Mouse (Mus musculus) hindbrain, embryonic 16.5 days (tissue): ENCODE measurements at regions not wholly inside any gene's neighbourhood (a gene's known extent, or its start where the extent isn't known, plus 50 kb on each side); places are given as distances from the start of the nearest gene placed in this dataset.
"Not testable (repeated sequence)": the region's sequence is repeated elsewhere in the genome, so short reads cannot be mapped to it uniquely, and the experiment has no call there.

Experiments
- ATAC-seq: fragments of 200-750 bp; cut with Nextera tagmentation; 2 replicates; pipeline ENCODE4 v1.8.0; 2017; ENCODE audit warnings: moderate TSS enrichment, moderate library complexity
- H3K27ac ChIP-seq: fragments of 300-500 bp; sonication (generic); 2 replicates; pipeline ENCODE4 v1.5.1; 2014; ENCODE audit warnings: low read depth, mild to moderate bottlenecking, control low read depth, low read length, moderate library complexity
- H3K27me3 ChIP-seq: fragments of 300-500 bp; sonication (generic); replicated peaks from 2 replicates; pipeline ENCODE4 v1.6.1; 2014; ENCODE audit warnings: low read length; ENCODE audit not compliant: control insufficient read depth, insufficient read depth
- H3K36me3 ChIP-seq: fragments of 300-500 bp; sonication (generic); 2 replicates; pipeline ENCODE4 v1.6.1; 2014; ENCODE audit warnings: mild to moderate bottlenecking, low read length, moderate library complexity, mixed read lengths; ENCODE audit not compliant: control insufficient read depth, insufficient read depth
- H3K4me1 ChIP-seq: fragments of 300-500 bp; sonication (generic); 2 replicates; pipeline ENCODE4 v1.6.1; 2014; ENCODE audit warnings: low read depth, low read length; ENCODE audit not compliant: control insufficient read depth, insufficient read depth
- H3K4me2 ChIP-seq: fragments of 300-500 bp; sonication (generic); 2 replicates; pipeline ENCODE4 v1.6.1; 2014; ENCODE audit warnings: mild to moderate bottlenecking, low read length, control low read depth, moderate library complexity
- H3K4me3 ChIP-seq: fragments of 300-500 bp; sonication (generic); 2 replicates; pipeline ENCODE4 v1.5.1; 2014; ENCODE audit warnings: mild to moderate bottlenecking, low read length, control low read depth, moderate library complexity
- H3K9ac ChIP-seq: fragments of 300-500 bp; sonication (generic); 2 replicates; pipeline ENCODE4 v1.6.1; 2014; ENCODE audit warnings: low read depth, mild to moderate bottlenecking, control low read depth, low read length, moderate library complexity
- H3K9me3 ChIP-seq: fragments of 300-500 bp; sonication (generic); 2 replicates; pipeline ENCODE4 v1.6.1; 2014; ENCODE audit warnings: mild to moderate bottlenecking, low read length, moderate library complexity; ENCODE audit not compliant: control insufficient read depth
- WGBS: fragments of 180-500 bp; shearing (Covaris S2); extraction: QIAGEN DNeasy Blood & Tissue Kit; methylation state at CpG from one replicate; pipeline ENCODE4 v1.1.7; 2014; 5-methylcytosine and 5-hydroxymethylcytosine counted together

DNA sequence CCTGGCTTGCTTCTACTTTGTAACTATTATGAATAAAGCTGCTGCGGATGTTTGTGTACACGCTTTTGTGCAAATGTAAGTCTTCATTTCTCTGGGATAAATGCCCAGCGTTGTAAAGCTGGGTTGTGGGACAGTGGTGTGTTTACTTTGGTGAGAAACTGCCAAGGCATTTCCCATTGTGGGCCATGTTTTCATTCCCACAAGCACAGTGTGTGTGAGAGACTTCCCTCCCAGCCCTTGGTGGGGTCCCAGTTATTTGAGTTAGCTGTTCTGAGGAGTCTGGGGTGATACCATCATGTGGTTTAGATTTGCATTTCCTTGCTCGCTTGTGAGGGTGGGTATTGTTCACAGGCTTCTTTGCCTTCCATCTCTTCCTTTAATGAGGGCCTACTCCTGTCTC is 109.9 kb downstream of the Pmp22 start:
- H3K4me2 ChIP-seq, result no peak overlapping the region
- WGBS, result 69% methylated on average over 4 of the region's 4 CpGs
- no peaks in the 10 kb centered on the region for H3K9me3 ChIP-seq
- no peak for ATAC-seq
- no peaks in the 10 kb centered on the region for H3K27me3 ChIP-seq
- H3K36me3 ChIP-seq, result no peaks in the 10 kb centered on the region
- H3K4me3 ChIP-seq, result no peak overlapping the region
- H3K27ac ChIP-seq, result no peak overlapping the region
- no peak overlapping the region for H3K9ac ChIP-seq
- H3K4me1 ChIP-seq, result no peaks in the 10 kb centered on the region

DNA sequence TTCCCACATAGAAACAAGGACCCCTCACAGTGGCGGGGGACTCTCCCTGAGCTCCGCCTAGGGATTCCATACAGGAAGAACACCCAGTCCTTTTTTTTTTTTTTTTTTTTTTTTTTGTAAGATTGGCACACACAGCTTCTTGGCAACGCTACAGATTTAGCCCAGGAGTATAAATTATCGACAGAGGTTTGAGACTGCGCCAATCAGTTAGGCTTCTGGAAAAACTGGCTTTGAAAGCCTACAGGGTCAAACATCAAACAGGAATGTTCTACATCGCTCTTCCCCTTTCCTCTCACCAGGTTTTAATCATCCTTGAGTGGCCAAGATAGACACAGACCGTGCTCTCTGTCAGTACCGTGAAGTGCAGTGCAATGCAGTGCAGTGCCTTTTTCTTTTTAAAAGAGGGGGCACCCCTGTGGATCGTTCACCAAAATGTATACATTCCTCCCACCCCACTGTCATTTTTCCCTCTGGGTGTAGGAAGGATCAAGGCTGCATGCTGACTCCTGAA is 115.2 kb downstream of the Pmp22 start:
- Histone ChIP-seq H3K9me3 (no peaks in the 10 kb centered on the region), H3K4me2 (no peak overlapping the region), H3K27ac (no peak overlapping the region), H3K27me3 (no peaks in the 10 kb centered on the region), H3K4me1 (peaks cover 2% of the 10 kb centered on the region; the same call in 1 of the 2 replicates), H3K4me3 (no peak overlapping the region), H3K36me3 (no peaks in the 10 kb centered on the region), H3K9ac (no peak overlapping the region)
- no peak for ATAC-seq
- WGBS, result 69% methylated on average over 9 of the region's 9 CpGs

DNA sequence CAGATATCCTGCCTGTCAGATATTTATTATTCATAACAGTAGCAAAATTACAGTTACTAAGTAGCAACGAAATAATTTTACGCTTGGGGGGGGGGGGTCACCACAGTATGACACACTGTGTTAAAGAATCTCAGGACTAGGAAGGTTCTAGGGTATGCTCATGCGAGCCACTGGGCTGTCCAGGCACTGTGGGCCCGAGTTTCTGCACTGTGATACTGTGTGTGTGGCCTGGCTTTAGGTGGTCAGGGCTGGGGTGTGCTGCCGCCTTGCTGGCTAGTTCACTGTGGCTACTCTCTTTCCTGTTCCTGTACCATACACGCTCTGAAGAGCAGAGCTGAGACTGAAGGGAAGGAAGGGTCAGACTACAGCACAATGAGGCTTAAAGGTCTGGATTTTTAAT is 116.3 kb downstream of the Pmp22 start:
- H3K36me3 ChIP-seq, result no peaks in the 10 kb centered on the region

DNA sequence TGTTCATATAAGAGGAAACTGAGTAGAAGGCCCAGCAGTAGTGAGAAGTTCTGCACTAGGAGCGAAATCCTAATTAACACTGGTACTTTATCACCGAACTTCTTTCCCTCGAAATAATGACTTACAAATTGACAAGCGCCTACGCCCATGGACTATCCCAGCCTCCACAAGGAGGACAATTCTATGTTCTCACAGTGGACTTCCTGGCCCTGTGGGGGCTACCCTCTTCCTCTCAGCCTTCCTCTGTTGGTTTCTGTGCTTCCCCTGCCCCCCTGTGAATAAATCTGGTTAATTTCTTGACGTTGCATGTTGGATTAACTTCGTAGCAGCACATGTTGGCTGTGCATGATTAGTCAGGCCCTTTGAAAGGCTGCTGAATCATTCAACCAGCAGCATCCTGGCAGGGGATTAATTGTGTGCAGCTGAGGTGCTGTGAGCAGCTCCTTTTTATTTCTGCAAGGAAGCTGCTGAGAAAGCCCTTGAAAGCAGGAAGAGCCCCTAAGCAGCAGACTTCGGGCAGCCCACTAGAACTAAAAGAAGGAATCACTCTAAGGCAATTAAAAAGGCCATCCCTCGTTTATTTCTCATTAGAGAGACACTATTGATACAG is 117.4 kb downstream of the Pmp22 start:
- no peak overlapping the region for H3K4me3 ChIP-seq
- no peak overlapping the region for H3K9ac ChIP-seq
- no peaks in the 10 kb centered on the region for H3K27me3 ChIP-seq
- ATAC-seq, result no peak
- no peaks in the 10 kb centered on the region for H3K9me3 ChIP-seq
- peaks cover 7% of the 10 kb centered on the region for H3K4me1 ChIP-seq
- no peak overlapping the region for H3K27ac ChIP-seq
- H3K4me2 ChIP-seq, result no peak overlapping the region
- H3K36me3 ChIP-seq, result no peaks in the 10 kb centered on the region
- 39% methylated on average over 9 of the region's 9 CpGs for WGBS

More for the DNA sequence above, 116.3 kb downstream of the Pmp22 start:
- H3K4me3 ChIP-seq, result no peak overlapping the region
- ATAC-seq, result no peak
- H3K4me2 ChIP-seq, result no peak overlapping the region
- no peaks in the 10 kb centered on the region for H3K9me3 ChIP-seq
- WGBS, result 76% methylated on average over 6 of the region's 6 CpGs
- peaks cover 3% of the 10 kb centered on the region for H3K4me1 ChIP-seq
- H3K27ac ChIP-seq, result no peak overlapping the region
- no peaks in the 10 kb centered on the region for H3K27me3 ChIP-seq
- no peak overlapping the region for H3K9ac ChIP-seq

DNA sequence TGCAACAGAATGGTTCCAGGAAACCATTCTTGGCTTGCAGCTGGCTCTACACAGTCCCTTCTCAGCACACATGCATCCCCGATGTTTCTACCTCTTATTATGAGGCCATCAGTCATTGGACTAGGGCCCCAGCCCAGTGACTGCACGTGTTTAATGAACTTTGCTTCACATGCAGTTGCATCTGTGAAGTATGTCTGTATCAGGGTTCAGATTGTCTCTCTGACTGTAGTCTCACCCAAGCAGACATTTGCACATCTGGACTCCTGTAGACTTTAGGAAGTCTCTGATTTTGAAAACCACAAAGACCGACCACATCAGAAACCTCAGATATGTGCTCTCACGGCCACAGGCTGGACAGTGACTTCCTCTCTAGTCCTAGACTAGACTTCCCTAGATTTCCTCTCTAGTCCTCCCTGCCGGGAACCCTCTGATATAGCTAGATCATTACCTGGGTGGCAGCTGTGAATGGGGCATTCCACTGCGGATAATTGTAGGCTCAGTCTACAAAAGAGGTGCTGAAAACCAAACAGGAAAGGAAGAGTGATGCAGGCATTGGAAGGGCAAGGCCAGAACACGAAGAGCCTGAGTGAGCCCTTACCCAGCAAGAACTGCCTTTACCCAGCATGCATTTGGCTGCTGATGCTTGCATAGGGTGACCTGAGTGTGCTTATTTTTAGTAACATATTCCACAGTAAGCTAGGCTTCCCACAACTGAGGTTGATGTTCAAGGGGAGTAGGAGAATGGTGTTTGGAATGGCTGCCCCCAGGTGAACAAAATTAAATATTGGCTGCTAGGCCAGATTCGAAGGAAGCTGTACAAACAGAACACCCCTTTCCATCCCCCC is 123.5 kb downstream of the Pmp22 start:
- 77% methylated on average over 8 of the region's 8 CpGs for WGBS
- Histone ChIP-seq H3K27me3 (no peaks in the 10 kb centered on the region), H3K27ac (no peak overlapping the region), H3K4me2 (no peak overlapping the region), H3K4me1 (peaks cover 10% of the 10 kb centered on the region), H3K9me3 (no peaks in the 10 kb centered on the region), H3K9ac (no peak overlapping the region), H3K4me3 (no peak overlapping the region), H3K36me3 (no peaks in the 10 kb centered on the region)
- no peak for ATAC-seq

DNA sequence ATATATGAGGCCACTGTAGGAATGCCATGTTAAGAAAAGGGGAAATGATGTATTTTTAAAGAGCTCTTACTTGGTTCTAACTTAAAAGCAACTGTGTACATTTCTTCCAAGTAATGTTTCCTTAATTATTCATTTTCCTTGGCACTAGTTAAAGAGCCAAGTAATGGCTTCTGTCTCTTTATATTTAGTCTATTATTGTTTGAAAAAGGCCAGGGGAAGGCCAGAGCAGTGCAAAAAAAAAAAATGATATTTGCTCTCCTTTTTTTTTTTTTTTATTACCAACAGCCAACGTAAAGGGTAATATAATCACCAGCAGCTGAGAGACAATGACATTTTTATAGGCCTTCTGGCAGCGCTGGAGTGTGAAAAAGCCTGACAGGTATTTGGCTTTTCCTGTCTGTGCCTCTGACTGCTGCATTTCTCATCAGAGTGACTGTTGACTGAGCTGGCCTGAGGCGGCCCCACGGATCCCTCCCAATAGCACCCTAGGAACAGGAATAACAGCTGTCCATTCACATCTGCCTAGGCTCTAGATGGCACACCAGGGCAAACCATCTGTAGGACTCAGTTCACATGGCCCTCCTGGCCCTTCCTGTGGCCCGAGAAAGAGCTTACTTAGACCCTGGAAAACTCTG is 124.3 kb downstream of the Pmp22 start:
- H3K27me3 ChIP-seq, result no peaks in the 10 kb centered on the region
- no peaks in the 10 kb centered on the region for H3K36me3 ChIP-seq
- H3K4me2 ChIP-seq, result no peak overlapping the region
- peaks cover 10% of the 10 kb centered on the region for H3K4me1 ChIP-seq
- H3K27ac ChIP-seq, result no peak overlapping the region
- no peaks in the 10 kb centered on the region for H3K9me3 ChIP-seq
- ATAC-seq, result no peak
- 46% methylated on average over 5 of the region's 5 CpGs for WGBS
- H3K9ac ChIP-seq, result no peak overlapping the region
- no peak overlapping the region for H3K4me3 ChIP-seq

DNA sequence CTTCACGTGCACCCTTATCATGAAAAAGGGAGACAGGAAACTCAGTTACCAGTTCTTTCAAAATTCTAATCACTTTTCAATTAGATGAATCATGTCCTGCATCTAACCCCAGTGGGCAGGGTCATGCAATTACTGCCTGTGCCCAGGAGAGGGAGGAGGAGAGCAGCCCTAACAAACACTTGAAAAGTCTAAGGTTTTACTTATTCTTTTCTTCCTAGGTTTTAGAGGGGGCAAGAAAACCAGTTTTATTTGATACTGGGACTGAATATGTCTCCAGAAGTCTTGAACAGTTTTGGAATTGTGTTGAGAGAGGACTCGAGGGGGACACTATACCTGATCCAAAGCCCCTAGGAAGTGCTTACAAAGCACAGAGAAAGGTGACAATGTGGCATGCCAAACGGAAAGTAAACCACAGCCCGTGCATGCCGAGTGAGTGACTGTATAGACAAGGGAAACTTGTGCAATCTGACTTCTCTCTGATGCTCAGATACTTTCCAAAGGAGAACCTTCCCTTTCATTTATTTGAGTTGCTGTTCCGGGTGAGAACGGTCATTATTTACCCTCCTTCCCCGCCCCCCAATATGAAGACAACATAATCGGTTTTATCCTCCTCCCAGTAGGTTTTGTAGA is 135.8 kb downstream of the Pmp22 start:
- Histone ChIP-seq H3K4me3 (no peak overlapping the region), H3K4me2 (peak overlapping the region; percentile 22; the same call in 1 of the 2 replicates), H3K9ac (no peak overlapping the region), H3K4me1 (no peaks in the 10 kb centered on the region), H3K27ac (no peak overlapping the region), H3K36me3 (no peaks in the 10 kb centered on the region), H3K9me3 (no peaks in the 10 kb centered on the region), H3K27me3 (no peaks in the 10 kb centered on the region)
- 49% methylated on average over 9 of the region's 9 CpGs for WGBS
- ATAC-seq, result no peak

DNA sequence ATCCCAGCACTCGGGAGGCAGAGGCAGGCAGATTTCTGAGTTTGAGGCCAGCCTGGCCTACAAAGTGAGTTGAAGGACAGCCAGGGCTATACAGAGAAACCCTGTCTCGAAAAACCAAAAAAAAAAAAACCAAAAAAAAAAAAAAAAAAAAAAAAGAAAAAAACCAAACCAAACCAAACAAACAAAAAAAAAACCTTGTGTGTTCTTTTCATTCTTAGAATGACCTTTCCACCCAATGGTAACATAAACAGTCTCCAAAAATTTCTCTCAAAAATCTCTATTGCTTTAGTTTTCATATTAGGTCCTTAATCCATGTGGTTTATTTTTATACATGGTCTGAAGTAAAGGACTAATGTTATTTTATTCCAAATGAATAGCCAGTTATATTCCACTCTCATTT is 137.5 kb downstream of the Pmp22 start:
- not testable (repeated sequence) for H3K27ac ChIP-seq, H3K36me3 ChIP-seq, H3K4me2 ChIP-seq, H3K9ac ChIP-seq, H3K9me3 ChIP-seq, H3K27me3 ChIP-seq, H3K4me1 ChIP-seq, ATAC-seq, H3K4me3 ChIP-seq
- WGBS, result 86% methylated on average over 2 of the region's 2 CpGs

DNA sequence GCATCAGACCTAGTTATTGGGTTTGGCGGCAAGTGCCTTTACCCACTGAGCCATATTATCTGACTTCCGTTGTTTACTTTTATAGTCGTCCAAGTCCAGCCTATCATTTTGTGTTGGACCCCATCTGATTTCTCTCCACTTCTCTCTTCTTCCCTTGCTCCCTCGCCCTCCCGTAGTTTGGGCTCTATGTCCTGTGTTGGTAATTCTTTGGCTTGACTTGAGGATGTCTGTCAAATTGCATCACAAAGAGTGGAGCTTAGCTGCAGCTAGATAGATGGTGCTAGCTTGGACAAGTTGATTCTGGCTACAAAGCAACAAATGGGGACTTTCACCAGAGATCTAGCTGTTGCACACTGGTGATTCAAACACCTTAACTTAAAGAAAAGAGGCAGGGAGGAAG is 147.9 kb downstream of the Pmp22 start:
- WGBS, result 91% methylated on average over 5 of the region's 5 CpGs
- H3K4me3 ChIP-seq, result no peak overlapping the region
- H3K4me2 ChIP-seq, result no peak overlapping the region
- no peak overlapping the region for H3K27ac ChIP-seq
- H3K4me1 ChIP-seq, result no peaks in the 10 kb centered on the region
- ATAC-seq, result no peak
- H3K36me3 ChIP-seq, result no peaks in the 10 kb centered on the region
- H3K27me3 ChIP-seq, result no peaks in the 10 kb centered on the region
- no peak overlapping the region for H3K9ac ChIP-seq
- no peaks in the 10 kb centered on the region for H3K9me3 ChIP-seq
